Mouse (Mus musculus): ENCODE results near the gene Gm28036. TPM values are rescaled to one million over a fixed set of nuclear protein-coding genes. Genes with fewer than 3 reads are reported as not detected.

Gm28036 gene
- 0.68 TPM in 1 of 2 replicates, not detected in the other for polyA plus RNA-seq (2012; ENCODE audit: low replicate concordance)

DNA sequence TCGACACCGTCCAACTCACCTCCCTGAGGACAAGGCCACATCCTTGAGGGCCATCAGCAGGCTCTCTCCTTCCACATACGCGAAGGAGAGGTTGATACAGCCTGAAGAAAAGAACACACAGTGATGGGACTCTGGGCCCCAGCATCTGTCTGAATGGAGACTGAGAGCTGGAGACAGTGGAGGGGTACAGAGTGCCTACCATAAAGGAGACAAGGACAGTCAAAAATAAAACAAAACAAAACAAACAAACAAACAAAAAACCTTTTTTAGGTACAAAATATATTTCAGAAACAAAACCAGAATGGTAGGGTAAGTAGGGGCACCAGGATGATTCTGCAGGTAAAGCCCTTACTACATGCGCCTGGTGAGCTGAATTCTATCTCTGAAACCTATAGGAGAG is at the start of gene Gm28036:
Gene Gm28036, minus strand, starts transcription at position 101 of the 400 bp plus-strand sequence.

DNA sequence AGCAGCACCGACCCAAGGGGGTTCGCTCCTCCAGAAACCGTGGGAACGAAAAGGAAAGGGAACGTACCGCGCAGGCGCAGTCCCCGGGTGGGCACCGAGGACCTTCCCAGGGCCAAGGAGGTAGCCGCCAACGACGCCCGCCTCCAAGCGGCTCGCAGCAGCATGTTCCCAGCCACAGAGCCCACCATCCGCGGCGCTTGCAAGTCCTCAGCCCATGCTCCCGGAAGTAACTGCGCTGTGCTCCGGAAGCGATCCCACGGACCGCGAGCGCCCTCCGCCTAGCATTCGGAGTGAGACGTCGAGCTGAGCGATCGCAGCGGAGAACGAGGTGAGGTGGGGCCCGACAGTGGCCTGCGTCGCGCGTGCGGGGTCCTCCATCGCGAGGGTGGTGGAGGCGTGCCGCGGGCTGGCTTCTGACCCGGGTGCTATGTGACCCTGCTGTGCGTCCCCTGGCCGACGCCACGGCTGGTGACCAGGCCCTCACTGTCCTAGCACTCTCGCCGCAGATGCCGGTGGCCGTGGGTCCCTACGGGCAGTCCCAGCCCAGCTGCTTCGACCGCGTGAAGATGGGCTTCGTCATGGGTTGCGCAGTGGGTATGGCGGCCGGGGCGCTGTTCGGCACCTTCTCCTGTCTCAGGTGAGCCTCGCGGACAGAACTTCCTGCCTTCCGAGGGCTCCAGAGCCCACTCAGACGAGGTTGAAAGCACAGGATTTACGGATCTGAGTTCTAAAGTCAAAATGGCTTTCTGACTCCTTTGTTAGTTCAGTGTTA is 17.2 kb upstream of the Gm28036 start, which contains the start of the genes Romo1 and Nfs1:
Gene Romo1, plus strand, starts transcription at position 87 of the 772 bp plus-strand sequence.
Gene Nfs1, minus strand, starts transcription at position 234 of the 772 bp plus-strand sequence.

DNA sequence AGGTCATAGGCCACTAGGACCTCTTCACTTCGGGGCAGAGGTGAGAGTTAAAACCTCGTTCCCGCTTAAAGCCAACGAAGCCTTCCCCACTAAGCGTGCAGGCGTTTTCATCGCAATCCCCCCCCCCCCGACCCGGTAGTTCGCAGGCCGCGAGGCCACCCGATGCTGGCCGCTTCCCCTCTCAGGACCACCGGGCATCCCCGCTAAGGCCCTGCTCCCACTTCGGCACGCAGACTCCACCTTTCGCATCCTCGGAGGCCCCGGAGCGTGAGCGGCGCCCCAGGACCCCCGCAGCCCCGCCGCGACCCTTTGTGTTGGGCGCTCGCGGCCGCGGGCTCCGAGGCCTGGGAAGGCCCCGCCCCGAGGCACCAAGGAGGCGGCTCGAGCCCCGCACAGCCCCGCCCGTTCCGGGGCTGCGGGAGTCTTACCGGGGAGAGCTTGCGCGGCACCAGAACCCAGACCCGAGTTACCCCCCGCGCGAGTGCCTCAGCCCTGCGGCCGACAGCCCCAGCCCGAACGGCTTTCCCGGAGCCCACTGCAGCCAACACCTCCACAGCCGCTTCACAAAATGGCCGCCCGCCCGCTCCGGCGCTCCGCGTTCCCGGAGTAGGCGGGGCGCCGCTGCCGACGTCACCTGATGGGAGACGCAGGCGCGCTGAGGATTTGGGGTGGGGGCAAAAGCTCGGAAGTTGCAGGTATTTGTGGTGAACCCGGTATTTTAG is 15.4 kb downstream of the Gm28036 start, which contains the start of the genes Cpne1 and Rbm12:
Gene Cpne1, minus strand, starts transcription at position 608 of the 722 bp plus-strand sequence.
Gene Rbm12, minus strand, starts transcription at position 621 of the 722 bp plus-strand sequence.

DNA sequence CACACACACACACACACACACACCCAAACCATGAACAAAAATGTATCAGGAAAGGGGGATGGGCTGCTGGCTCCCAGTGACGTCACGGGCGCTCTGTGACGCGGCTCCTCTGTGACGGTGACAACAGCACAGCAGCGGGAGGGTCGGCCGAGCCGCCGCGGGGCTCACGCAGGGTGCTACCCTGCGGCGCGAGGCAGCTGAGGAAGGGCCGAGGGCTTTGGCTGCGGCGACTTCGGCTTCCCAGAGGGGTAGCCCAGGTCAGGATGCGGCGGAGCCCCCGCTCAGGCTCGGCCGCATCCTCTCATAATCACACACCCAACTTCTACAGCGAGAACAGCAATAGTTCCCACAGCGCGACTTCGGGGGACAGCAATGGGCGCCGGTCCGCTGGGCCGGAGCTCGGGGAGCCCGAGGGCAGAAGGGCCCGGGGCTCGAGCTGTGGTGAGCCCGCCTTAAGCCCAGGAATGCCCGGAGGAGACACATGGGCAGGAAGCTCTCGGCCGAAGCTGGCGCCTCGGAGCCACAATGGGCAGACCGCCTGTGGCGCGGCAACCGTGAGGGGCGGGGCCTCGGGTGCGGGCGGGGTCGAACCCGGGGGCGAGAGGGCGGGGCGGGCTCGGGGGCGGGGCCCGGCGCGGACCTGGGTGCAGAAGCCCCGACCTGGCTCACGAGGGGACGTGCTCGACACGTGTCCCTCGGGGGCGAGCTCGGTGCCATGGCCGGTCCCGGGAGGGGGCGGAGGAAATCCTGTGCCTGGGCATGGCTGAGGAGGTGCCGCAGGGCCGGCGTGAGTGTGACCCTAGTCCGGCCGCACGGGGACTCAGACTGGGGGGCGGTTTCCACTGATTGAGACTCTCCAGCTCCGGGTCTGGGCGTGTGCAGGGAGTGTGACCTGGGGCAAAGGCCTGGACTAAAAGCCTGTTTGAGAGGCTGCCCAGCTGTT is 61.5 kb downstream of the Gm28036 start, which contains the start of gene Spag4:
Gene Spag4, plus strand, starts transcription at position 77 of the 943 bp plus-strand sequence.

DNA sequence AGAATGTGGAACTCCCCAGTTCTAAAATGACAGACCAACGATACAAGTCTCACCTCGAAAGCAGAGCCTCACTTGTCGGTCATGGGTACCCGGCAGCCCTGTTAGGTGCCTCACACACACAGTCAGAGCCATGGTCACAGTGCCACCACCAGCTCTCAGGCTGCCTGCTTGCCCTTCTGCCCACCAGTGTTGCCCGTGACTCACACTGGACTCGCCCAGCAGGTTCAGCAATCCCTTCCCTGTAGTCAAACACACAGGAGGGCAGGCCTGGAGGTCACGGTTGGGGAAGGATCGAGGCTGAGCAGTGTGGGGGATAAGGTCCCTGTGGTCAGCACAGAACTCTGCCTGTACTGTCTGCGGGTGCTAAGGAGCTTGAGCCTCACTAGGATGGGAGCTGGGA is 74.1 kb downstream of the Gm28036 start, which contains the start of gene Fer1l4:
Gene Fer1l4, minus strand, starts transcription at position 132 of the 400 bp plus-strand sequence.

Other genes with a start within 250 kb of the Gm28036 start
- 1.9 and 2.0 TPM in 2 replicates for gene Uqcc1, start 196.8 kb downstream of the Gm28036 start, polyA plus RNA-seq (2012; ENCODE audit: low replicate concordance)
- gene Gm15557, start 186.4 kb downstream of the Gm28036 start, polyA plus RNA-seq (2012; ENCODE audit: low replicate concordance): 0.25 TPM in 1 of 2 replicates, not detected in the other
- gene Gdf5, start 181.7 kb downstream of the Gm28036 start, polyA plus RNA-seq (2012; ENCODE audit: low replicate concordance): 0.31 and 0.70 TPM in 2 replicates
- gene Cep250, start 170.6 kb downstream of the Gm28036 start, polyA plus RNA-seq (2012; ENCODE audit: low replicate concordance): 13.3 and 14.7 TPM in 2 replicates
- 0.34 and 0.60 TPM in 2 replicates for gene 6430550D23Rik, start 119.1 kb downstream of the Gm28036 start, polyA plus RNA-seq (2012; ENCODE audit: low replicate concordance)
- 23.3 and 34.1 TPM in 2 replicates for gene Ergic3, start 119.0 kb downstream of the Gm28036 start, polyA plus RNA-seq (2012; ENCODE audit: low replicate concordance)
- 0.24 and 0.41 TPM in 2 replicates for gene Fer1l4, start 74.1 kb downstream of the Gm28036 start, polyA plus RNA-seq (2012; ENCODE audit: low replicate concordance)
- gene Spag4, start 61.9 kb downstream of the Gm28036 start, polyA plus RNA-seq (2012; ENCODE audit: low replicate concordance): 3.1 and 3.3 TPM in 2 replicates
- gene Cpne1, start 15.1 kb downstream of the Gm28036 start, polyA plus RNA-seq (2012; ENCODE audit: low replicate concordance): 16.5 and 29.2 TPM in 2 replicates
- gene Rbm12, start 15.1 kb downstream of the Gm28036 start, polyA plus RNA-seq (2012; ENCODE audit: low replicate concordance): 6.2 and 8.1 TPM in 2 replicates
- 105 and 200 TPM in 2 replicates for gene Romo1, start 16.9 kb upstream of the Gm28036 start, polyA plus RNA-seq (2012; ENCODE audit: low replicate concordance)
- 36.7 and 38.3 TPM in 2 replicates for gene Nfs1, start 17.1 kb upstream of the Gm28036 start, polyA plus RNA-seq (2012; ENCODE audit: low replicate concordance)
- 221 and 282 TPM in 2 replicates for gene Rbm39, start 53.1 kb upstream of the Gm28036 start, polyA plus RNA-seq (2012; ENCODE audit: low replicate concordance)
- 23.0 and 27.4 TPM in 2 replicates for gene Phf20, start 69.4 kb upstream of the Gm28036 start, polyA plus RNA-seq (2012; ENCODE audit: low replicate concordance)
- gene Cnbd2, start 185.2 kb upstream of the Gm28036 start, polyA plus RNA-seq (2012; ENCODE audit: low replicate concordance): 0.19 TPM in 1 of 2 replicates, not detected in the other
- 633 and 1,863 TPM in 2 replicates for gene Scand1, start 185.6 kb upstream of the Gm28036 start, polyA plus RNA-seq (2012; ENCODE audit: low replicate concordance)

Measured in leukemia stem cell, adult 10-12 weeks (primary cell).